1 mouse cellular context compared by ENCODE assay signal in the genomic region with DNA sequence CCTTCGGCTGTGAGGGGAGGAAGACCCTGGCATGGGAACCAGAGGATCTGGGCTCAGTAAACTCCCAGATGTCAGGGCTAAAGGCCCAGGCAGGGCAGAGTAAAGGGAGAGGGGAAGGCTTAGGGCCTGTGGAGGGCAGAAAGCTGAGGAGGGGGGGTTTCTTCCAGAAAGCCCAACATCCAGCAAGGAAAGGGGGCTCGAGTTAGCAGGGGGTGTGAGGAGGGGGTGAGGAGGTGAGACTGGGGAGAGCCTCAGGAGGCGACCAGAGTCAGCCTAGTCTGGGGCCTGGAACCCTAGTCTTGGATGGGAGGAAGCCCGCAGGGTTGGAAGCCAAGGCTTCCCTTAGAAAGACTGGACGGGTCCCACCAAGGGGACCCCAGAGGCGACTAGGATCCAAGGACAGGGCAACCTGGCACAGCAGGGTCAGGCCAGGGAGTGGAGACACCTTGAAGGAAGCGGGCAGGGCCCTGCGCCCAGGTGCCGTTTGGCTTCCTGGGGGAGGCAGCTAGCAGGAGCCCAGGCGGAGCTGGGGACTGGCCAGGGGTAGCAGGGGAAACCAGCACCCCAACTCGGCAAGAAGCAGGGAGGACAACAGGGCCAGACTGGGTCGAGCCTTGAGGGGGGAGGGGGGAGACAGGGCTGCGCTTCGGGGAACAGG.
TF ChIP-seq lines count a peak whose summit lies in the region.

No protein-coding gene starts in this region.

TF ChIP-seq in CH12.LX, 34 proteins besides CTCF, POLR2A, EP300 and RAD21:
- TF ChIP-seq IRF4 (IDR thresholded peaks at IDR 0.05; ENCODE audit: low read depth, low read length) (no peak), MAZ (IDR thresholded peaks at IDR 0.05; ENCODE audit: low read depth, low read length) (no peak), POLR2AphosphoS2 (IDR thresholded peaks at IDR 0.05; ENCODE audit: low read depth, low read length) (no peak), ZKSCAN1 (IDR thresholded peaks at IDR 0.05; ENCODE audit: borderline replicate concordance, low read depth, low read length) (no peak), KAT2A (IDR thresholded peaks at IDR 0.05; ENCODE audit: insufficient replicate concordance, low read length) (no peak), HCFC1 (IDR thresholded peaks at IDR 0.05; ENCODE audit: low read depth, low read length) (no peak), RCOR1 (conservative IDR thresholded peaks at IDR 0.05; ENCODE audit: low read depth, low read length) (no peak), SIN3A (IDR thresholded peaks at IDR 0.05; ENCODE audit: low read length) (no peak), E2F4 (IDR thresholded peaks at IDR 0.05; ENCODE audit: insufficient replicate concordance, low read depth, low read length) (no peak), ZC3H11A (IDR thresholded peaks at IDR 0.05; ENCODE audit: low read depth, low read length) (no peak), JUND (conservative IDR thresholded peaks at IDR 0.05; ENCODE audit: low read depth, low read length) (no peak), NRF1 (IDR thresholded peaks at IDR 0.05; ENCODE audit: low read depth, low read length) (no peak), CHD1 (IDR thresholded peaks at IDR 0.05; ENCODE audit: low read depth, low read length) (no peak), SMC3 (IDR thresholded peaks at IDR 0.05; ENCODE audit: low read depth, low read length) (no peak), JUN (IDR thresholded peaks at IDR 0.05; ENCODE audit: insufficient read depth, low read depth, low read length) (no peak), MEF2A (IDR thresholded peaks at IDR 0.05; ENCODE audit: borderline replicate concordance, low read depth, low read length) (no peak), USF2 (conservative IDR thresholded peaks at IDR 0.05; ENCODE audit: low read depth, low read length) (no peak), MYC (IDR thresholded peaks at IDR 0.05; ENCODE audit: low read depth, low read length) (no peak), ZMIZ1 (IDR thresholded peaks at IDR 0.05; ENCODE audit: low read depth, low read length) (no peak), USF1 (IDR thresholded peaks at IDR 0.05; ENCODE audit: low read depth, low read length) (no peak)
TF ChIP-seq in CH12.LX: peak in this region for 0.
